Mouse (Mus musculus): ENCODE data around the gene Stim2.

DNA sequence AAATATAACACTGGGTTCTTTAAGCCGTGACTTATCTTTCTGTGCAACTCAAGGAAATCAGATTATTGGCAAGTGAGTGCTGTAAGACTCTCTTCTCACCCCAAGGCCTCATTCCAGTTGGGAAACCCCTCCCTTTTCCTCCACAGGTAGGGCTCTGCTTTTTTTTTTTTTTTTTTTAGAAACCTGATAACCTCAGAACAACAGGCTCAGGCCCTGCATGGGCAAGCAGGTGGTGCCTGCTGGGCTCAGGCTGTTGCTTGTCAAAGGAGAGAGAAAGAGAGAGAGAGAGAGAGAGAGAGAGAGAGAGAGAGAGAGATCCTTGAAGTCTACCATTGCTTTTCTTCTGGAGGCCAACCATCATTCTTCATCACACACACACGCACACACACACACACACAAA lies 30.7 kb upstream of the Stim2 start:
- TF ChIP-seq CTCF (IDR thresholded peaks at IDR 0.05; ENCODE audit: borderline replicate concordance, insufficient read depth, low read length): no peak
- TF ChIP-seq POLR2A (IDR thresholded peaks at IDR 0.05; ENCODE audit: low read depth, low read length): no peak
